Mouse (Mus musculus) E14TG2a.4 (cell line): ENCODE measurements at regions not wholly inside any gene's neighbourhood (a gene's known extent, or its start where the extent isn't known, plus 50 kb on each side); places are given as distances from the start of the nearest gene placed in this dataset.

Source experiments
- CTCF ChIP-seq: conservative IDR thresholded peaks from 2 replicates; pipeline ENCODE4 v1.5.1; 2014; ENCODE audit warnings: low read length
- NANOG ChIP-seq: IDR thresholded peaks from 2 replicates; pipeline ENCODE4 v1.6.1; 2014; ENCODE audit warnings: borderline replicate concordance, low read length, mixed read lengths

DNA sequence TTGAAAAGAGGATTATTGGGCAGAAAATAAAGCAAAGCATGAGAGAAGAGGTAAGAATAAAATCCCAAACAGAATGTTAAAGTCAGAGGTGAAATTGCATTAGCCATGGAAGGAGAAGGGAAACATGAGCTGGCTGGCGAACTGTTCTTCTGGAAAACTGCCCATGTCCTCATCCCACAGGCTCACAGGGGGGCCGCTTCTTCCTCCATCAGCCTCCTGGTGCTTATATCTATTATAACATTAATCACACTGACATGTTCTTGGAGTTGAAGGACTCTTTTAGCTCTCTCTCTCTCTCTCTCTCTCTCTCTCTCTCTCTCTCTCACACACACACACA is 293.4 kb upstream of the Chrm3 start:
- TF ChIP-seq CTCF (no peak), NANOG (no peak)
